Mouse (Mus musculus): Measurements from ENCODE around the gene Cacna1d.

Gene Cacna1d

GRCm38 (mm10) chr14:30196959-30197358, 294.3 kb downstream of the Cacna1d start:
- DNase-seq: no peak

DNA sequence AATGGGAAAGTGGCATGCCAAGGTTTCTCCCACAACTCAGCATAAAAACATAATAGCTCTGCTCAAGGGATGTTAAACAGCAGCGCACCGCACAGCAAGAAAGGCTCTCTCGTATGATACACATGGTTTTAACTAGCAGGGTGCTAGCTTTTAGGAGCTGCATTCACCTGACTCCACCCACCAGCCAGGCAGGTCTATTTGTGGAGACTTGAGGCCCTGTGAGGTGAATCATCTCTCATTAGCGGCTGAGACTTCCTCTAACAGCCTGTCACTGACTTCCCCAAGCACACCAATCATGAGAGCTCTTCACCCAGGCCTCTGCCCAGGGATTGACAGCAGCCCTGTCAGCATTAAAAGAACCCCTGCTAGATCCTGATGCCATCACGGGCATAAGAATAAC, 295.0 kb downstream of the Cacna1d start:
- no peak for DNase-seq

GRCm38 (mm10) chr14:30190308-30190971, 300.8 kb downstream of the Cacna1d start:
- no peak for DNase-seq

- DNase-seq: no peak
Measured at GRCm38 (mm10) chr14:30185616-30186274, 305.5 kb downstream of the Cacna1d start.

DNA sequence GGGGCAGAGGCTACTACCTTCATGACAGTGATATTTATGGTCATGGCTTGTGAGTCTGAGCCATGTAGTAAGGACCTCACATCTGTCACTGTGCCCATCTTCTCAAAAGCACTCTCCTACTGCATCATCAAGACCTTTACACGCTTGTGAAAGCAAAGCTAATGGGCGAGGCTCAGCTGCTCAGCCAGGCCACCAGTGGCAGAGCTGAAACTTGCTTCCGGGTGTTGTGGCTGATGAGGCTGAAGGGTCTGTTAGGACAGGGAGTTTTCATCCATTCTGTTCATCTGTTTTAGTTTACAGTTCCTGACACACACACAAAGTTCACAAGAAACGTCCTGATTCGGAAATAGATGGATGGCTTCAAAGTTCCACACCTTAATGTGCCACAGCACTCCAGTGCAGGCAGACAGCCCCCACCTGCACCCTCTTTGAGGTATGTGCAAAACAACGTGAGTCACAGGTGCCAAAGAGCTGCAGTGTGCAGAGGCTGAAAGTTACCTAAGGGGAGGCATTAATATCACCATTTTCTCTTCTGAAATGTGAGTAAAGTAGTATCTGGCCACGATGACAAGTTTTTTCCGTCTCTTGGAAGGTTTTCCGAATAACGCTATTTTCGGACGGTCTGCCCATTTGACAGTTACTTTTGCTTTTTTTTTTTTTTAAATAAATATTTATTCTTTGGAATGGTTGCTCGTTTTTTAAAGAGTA, 306.7 kb downstream of the Cacna1d start:
- DNase-seq: no peak

GRCm38 (mm10) chr14:30184013-30184412, 307.2 kb downstream of the Cacna1d start:
- DNase-seq: no peak

GRCm38 (mm10) chr14:30182624-30183524, 308.4 kb downstream of the Cacna1d start:
- no peak for DNase-seq

DNA sequence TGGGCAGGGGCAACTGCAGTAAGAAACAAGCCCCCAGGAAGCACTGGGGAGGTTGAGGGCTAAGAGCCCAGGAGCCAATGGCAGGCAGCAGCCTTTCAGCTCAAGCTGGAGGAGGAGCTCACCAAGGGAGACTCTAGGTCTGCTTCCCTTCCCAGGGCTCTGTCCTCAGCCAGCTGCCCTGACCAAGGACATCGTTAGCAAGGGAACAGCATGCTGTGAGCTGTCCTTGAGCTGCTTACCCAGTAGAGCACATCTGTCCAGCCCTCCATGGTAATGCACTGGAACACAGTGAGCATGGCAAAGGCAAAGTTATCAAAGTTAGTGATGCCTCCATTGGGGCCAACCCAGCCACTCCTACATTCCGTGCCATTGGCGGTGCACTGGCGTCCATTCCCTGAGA, 312.9 kb downstream of the Cacna1d start:
- no peak for DNase-seq

- peak; percentile 67 for DNase-seq
Measured at GRCm38 (mm10) chr14:30177850-30178249, 313.4 kb downstream of the Cacna1d start.

DNA sequence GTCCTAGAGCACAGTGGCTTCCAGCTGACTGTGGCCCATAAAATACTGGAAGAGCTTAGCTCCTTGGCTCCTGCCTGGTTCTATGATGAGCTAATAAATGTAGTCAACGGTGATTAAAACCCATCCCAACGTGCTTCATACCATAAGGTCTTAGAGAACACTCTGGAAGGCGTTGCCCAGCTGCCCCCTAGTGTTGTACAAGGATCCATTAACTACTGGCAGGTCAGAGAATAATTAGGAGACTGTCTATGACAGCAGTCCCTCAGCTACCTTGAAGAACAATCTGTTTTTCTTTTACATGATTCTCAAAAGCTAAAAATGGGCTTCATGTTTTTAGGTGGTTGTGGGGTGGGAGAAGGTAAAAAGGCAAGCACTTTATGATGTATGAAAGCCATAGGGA, 315.9 kb downstream of the Cacna1d start:
- no peak for DNase-seq

- DNase-seq: no peak
Measured at GRCm38 (mm10) chr14:30172821-30173755, 318.2 kb downstream of the Cacna1d start.

DNA sequence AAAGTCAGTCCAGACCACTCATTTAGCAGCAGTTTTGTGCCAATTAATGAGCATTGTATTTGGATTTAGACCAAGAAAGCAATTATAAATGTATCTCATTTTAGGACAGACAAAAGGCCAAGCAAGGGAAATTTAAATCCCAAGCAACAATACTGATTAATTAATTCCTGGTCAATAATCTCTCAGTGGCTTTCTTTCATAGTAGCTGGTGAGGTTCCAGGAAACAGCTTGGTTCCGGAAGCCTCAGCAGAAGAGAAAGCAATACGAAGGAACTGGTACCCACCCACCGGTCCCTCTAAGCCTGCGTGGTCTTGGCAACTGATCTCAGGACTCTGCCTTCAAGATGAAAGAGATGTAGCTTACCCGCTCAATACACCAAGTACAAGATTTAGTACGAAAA, 319.7 kb downstream of the Cacna1d start:
- no peak for DNase-seq

DNA sequence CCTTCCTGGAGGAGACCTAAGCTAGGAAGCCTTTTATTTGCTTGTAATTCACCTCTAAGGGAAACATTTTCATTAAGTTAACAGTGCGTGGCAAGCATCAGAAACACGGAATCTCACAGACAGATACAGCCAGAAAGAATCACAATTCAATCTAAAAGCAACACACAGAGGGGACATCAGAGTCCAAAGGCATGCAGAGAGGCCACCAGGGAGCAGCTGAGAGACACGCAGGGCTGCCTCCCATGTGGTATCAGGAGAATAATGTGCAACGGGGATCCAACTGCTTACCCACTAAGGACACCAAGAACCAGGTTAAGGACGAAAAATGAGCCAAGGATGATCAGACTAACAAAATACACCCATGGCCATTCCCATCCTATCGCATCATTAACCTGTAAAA, 320.2 kb downstream of the Cacna1d start:
- no peak for DNase-seq

DNA sequence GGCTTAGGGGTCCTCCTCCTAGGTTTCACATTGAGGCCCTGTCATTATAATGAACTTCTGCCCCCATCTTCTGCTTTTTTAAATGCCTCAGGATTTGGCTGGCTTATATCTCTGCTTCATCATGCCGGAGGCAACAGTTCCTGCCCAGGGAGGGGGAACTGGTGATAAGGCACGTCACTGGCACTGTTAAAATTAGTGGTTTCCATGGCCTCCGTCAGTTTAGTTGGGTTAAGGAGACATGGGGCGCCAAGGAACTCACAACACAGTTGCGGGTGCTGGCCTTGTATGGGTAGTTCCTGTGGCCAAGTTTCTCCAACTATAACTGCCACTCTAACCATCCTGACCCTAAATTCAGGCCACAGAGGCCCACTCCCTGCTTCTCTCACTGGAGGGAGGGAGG, 321.8 kb downstream of the Cacna1d start:
- no peak for DNase-seq

GRCm38 (mm10) chr14:30168902-30169301, 322.4 kb downstream of the Cacna1d start:
- DNase-seq: no peak

DNA sequence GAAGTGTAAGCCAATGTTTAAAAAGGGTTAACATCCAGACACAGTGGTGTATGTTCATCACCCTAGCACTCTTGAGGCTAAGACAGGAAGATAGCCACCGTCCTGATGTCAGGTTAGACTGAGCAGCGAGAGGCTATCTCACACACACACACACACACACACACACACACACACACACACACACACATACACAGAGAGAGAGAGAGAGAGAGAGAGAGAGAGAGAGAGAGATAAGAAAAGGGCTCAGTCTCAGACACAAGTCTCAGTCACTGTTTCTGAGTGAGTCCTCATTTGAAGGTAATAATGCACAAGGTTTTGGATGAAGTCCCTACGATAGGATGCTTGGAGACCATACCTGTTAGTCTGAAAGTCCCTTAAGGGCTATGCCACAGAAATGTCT, 322.9 kb downstream of the Cacna1d start:
- no peak for DNase-seq

DNA sequence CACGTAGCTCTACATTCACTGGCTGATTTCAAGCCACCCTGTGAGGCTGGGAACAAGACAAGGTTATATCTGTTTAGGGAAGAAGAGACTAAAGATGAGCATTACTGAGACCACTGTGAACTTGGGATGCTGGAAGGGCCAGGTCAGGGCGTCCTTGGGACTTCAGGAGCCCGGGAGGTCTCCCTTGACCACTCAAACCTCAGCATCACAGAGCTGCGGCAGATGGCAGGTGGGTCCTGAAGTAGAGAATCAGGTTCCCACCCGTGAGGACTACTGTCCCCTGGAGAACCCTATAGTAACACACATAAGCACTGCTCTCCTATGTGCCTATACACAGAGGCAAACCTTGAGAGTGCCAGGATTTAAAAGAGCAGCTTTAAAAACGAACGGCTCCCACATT, 323.6 kb downstream of the Cacna1d start:
- no peak for DNase-seq

GRCm38 (mm10) chr14:30166036-30166435, 325.2 kb downstream of the Cacna1d start:
- no peak for DNase-seq

GRCm38 (mm10) chr14:30163733-30164708, 327.2 kb downstream of the Cacna1d start:
- no peak for DNase-seq

DNA sequence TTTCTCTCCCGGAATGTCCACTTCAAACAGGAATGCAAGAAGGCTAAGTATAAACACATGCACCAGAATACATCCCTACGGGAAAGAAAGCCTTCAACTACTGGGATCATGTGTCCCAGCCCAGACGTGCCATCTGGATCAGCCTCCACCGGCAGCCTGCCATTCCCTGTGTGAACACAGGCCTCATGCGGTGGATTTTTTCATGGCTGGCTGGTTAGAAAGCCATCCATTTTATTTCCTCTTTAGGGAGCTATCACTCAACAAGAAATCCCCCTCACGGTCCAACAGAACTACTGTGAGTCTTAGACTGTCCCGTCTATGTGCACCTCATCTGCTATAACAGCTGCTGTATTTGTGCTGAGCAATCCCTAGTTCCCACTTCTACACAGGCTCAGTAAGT, 343.5 kb downstream of the Cacna1d start:
- DNase-seq: no peak
